Mouse (Mus musculus): ENCODE data around the gene Npw. TPM values are rescaled to one million over a fixed set of nuclear protein-coding genes. Genes with fewer than 3 reads are reported as not detected.

Npw gene
- polyA plus RNA-seq, 1 experiment from 2014 or later: 0.38 TPM

DNA sequence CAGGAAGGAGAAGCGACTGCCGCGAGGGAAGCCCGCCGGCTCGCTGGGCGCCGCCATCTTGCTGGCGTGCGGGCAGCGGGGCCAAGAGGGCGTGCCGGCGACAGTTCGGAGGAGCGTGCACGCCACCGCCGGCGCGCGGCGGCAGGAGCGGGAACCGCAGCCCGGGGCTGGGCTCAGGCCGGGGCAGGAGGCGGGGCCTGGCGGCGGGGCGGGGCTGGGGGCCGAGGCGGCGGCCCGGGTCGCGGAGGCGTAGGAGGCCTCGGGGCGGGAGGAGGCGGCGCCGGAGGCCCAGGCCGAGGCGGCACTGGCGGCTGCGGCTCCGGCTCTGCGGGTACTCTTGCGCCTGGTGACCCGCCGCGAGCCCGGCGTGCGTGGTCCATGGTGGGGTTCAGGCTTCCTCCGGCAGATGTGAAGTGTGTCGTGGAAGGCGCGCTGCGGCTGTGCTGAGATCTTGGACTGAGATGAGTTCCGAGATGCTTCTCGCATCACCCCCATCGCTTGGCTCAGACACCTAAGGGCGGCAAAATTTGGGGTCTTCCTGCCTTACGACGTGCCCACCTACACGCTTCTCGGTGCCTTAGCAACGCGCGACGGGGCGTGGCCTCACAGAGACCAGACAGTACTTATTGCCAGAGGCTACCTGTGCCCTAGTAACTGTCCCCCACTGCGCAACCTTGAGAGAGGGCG is 37.9 kb upstream of the Npw start, which contains the start of the genes Gfer and Noxo1:
Gene Gfer (minus strand): TSS at position 146 of the 687 bp plus-strand sequence.
Gene Noxo1 (plus strand): TSS at position 224 of the 687 bp plus-strand sequence.
- Histone ChIP-seq H3K4me3 (ENCODE audit: low read depth, low read length) (peak within 1 kb of the TSS; percentile 85), H3K27me3 (ENCODE audit: control insufficient read depth, insufficient read depth, low read depth, low read length) (peaks cover 7% of the 10 kb centered on the region), H3K4me2 (ENCODE audit: low read depth, low read length) (peak within 1 kb of the TSS; percentile 94), H3K9ac (ENCODE audit: low read depth, low read length) (peak within 1 kb of the TSS; percentile 86), H3K36me3 (ENCODE audit: control insufficient read depth, insufficient read depth) (peaks cover 5% of the 10 kb centered on the region; the same call in 1 of the 2 replicates), H3K27ac (ENCODE audit: low read length) (peak within 1 kb of the TSS; percentile 80), H3K9me3 (replicated peaks; ENCODE audit: control insufficient read depth, low read length) (no peaks in the 10 kb centered on the region), H3K4me1 (ENCODE audit: control insufficient read depth, low read depth, low read length) (peaks cover 19% of the 10 kb centered on the region)
- under 1% methylated on average over 75 of the region's 76 CpGs for WGBS (ENCODE audit: insufficient replicate concordance)
- ATAC-seq (ENCODE audit: low read depth): peak; percentile 97

DNA sequence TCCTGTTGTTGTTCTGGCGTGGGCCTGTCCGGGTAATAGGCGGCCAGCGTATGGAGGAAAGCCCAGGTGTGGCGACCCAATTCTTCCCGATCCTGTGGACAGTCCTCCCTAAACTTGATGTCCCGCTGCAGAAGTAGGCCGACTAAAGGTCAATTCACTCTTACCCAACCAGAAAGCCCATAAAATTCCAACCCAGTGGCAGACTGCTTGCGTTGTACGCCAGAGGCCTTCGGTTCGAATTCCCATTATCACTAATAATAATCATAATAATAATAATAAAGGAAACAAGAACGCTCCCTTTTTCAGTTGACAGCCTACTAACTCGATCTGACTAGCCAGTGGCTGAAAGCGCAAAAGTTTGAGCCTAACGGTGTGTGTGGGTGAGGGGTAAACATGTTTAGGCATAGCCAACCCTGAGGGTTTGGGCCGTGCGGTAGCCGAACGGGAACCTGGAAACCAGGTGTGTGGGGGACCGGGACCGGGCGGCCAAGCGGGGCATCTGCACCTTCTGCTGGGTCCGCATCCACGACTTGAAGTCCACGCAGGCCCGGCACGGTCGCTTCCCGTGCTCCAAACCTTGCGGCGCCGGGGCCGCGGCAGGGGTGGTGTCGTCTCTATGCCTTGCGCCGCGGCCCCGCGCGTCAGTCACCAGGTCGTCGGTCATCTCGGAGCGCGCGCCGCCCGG is 37.2 kb upstream of the Npw start:
- H3K27ac ChIP-seq (ENCODE audit: low read length): peak overlapping the region; percentile 80
- WGBS (ENCODE audit: insufficient replicate concordance): 8% methylated on average over 51 of the region's 51 CpGs
- peak overlapping the region; percentile 86 for H3K9ac ChIP-seq (ENCODE audit: low read depth, low read length)
- H3K4me3 ChIP-seq (ENCODE audit: low read depth, low read length): peak overlapping the region; percentile 85
- peaks cover 14% of the 10 kb centered on the region for H3K27me3 ChIP-seq (ENCODE audit: control insufficient read depth, insufficient read depth, low read depth, low read length)
- H3K36me3 ChIP-seq (ENCODE audit: control insufficient read depth, insufficient read depth): no peaks in the 10 kb centered on the region; the same call in 1 of the 2 replicates
- no peaks in the 10 kb centered on the region for H3K9me3 ChIP-seq (replicated peaks; ENCODE audit: control insufficient read depth, low read length)
- H3K4me2 ChIP-seq (ENCODE audit: low read depth, low read length): peak overlapping the region; percentile 94
- peak; percentile 3; the same call in 1 of the 2 replicates for ATAC-seq (ENCODE audit: low read depth)
- H3K4me1 ChIP-seq (ENCODE audit: control insufficient read depth, low read depth, low read length): peaks cover 19% of the 10 kb centered on the region

DNA sequence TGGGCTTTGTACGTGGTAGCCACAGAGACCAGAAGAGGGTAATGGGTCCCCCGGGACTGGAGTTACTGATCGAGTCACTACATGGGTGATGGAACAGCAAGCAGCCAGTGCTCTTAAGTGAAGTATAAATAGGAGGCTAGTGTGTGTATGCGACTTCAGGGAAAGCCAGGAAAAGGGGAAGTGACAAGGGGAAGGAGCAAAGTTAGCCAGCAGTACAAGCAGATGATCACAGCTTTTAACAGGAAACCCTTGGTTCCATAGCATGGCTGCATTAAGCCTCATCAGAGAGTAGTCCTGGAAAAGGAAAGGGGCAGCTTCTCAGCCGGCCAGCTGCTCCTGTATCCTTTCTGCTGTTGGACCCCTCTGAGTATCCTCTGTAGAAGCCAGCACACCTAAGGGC is 34.1 kb upstream of the Npw start:
- ATAC-seq (ENCODE audit: low read depth): no peak
- Histone ChIP-seq H3K4me3 (ENCODE audit: low read depth, low read length) (no peak overlapping the region), H3K27me3 (ENCODE audit: control insufficient read depth, insufficient read depth, low read depth, low read length) (peaks cover 45% of the 10 kb centered on the region), H3K9me3 (replicated peaks; ENCODE audit: control insufficient read depth, low read length) (no peaks in the 10 kb centered on the region), H3K9ac (ENCODE audit: low read depth, low read length) (no peak overlapping the region), H3K27ac (ENCODE audit: low read length) (no peak overlapping the region), H3K36me3 (ENCODE audit: control insufficient read depth, insufficient read depth) (no peaks in the 10 kb centered on the region; the same call in 1 of the 2 replicates), H3K4me1 (ENCODE audit: control insufficient read depth, low read depth, low read length) (peaks cover 28% of the 10 kb centered on the region), H3K4me2 (ENCODE audit: low read depth, low read length) (no peak overlapping the region)
- 53% methylated on average over 5 of the region's 5 CpGs for whole genome bisulfite sequencing (ENCODE audit: insufficient replicate concordance)

DNA sequence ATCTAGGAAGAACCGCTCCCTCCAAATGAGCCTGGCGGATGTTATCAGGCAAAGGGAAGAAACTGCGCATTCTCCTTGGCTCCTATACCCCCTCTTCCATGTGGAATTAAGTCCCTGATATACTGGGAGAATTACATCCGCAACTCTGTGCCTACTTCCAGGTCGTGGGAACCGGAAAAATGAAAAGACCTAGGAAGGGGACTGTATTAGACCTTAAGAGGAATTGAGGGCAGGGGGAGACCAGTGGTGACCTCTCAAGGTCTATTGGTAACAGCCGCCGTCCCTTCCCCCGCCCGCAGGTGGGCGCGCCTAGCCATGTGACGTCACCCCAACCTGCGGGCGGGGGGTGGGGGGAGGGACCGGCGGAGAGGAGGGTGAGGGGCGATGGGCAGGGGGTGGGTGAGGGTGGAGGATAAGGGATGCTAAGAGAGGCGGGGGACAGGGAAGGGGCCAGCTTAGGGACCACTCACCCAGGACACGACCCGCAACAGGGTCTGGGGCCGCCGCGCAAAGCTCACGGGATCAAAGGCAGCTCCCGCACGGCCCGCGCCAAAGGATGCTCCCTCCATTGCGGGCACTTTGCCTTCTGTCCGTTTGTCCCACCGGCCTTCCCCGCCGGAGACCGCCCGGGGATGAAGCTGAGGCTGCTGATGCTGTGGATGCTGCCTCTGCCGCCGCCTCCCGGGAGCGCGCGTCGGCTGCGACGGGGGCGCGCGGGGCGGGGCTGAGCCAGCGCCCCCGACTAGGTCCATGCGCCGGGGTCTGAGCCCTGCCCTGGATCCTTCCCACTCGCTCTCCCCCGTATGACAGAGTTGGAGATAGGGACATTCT is 31.2 kb upstream of the Npw start, which contains the start of gene Syngr3:
Gene Syngr3 (minus strand): TSS at position 705 of the 831 bp plus-strand sequence.
- peak within 1 kb of the TSS; percentile 26 for H3K4me3 ChIP-seq (ENCODE audit: low read depth, low read length)
- H3K27me3 ChIP-seq (ENCODE audit: control insufficient read depth, insufficient read depth, low read depth, low read length): peaks cover 49% of the 10 kb centered on the region
- H3K9me3 ChIP-seq (replicated peaks; ENCODE audit: control insufficient read depth, low read length): no peaks in the 10 kb centered on the region
- no peak within 1 kb of the TSS for H3K9ac ChIP-seq (ENCODE audit: low read depth, low read length)
- H3K4me1 ChIP-seq (ENCODE audit: control insufficient read depth, low read depth, low read length): peaks cover 19% of the 10 kb centered on the region
- WGBS (ENCODE audit: insufficient replicate concordance): 3% methylated on average over 55 of the region's 55 CpGs
- H3K4me2 ChIP-seq (ENCODE audit: low read depth, low read length): peak within 1 kb of the TSS; percentile 44
- H3K27ac ChIP-seq (ENCODE audit: low read length): no peak within 1 kb of the TSS
- no peaks in the 10 kb centered on the region; the same call in 1 of the 2 replicates for H3K36me3 ChIP-seq (ENCODE audit: control insufficient read depth, insufficient read depth)
- no peak for ATAC-seq (ENCODE audit: low read depth)

DNA sequence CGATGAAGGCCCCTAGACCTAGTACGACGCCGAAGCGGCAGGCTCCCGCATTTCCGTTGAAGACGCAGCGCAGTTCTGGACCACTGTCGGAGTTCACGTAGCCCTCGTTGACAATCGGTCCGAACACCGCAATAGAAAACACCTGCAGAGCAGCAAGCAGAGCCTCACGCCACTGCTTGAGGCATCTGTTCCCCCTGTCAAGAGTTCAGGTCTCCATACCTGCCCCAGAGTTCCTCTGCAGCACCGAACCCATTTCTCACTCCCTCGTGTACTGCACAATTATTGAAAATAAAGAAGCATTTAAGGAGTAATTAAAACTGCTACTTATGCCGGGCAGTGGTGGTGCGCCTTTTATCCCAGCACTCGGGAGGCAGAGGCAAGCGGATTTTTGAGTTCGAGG is 29.3 kb upstream of the Npw start:
- ATAC-seq (ENCODE audit: low read depth): no peak
- no peak overlapping the region; the same call in 1 of the 2 replicates for H3K9ac ChIP-seq (ENCODE audit: low read depth, low read length)
- 16% methylated on average over 23 of the region's 23 CpGs for WGBS (ENCODE audit: insufficient replicate concordance)

DNA sequence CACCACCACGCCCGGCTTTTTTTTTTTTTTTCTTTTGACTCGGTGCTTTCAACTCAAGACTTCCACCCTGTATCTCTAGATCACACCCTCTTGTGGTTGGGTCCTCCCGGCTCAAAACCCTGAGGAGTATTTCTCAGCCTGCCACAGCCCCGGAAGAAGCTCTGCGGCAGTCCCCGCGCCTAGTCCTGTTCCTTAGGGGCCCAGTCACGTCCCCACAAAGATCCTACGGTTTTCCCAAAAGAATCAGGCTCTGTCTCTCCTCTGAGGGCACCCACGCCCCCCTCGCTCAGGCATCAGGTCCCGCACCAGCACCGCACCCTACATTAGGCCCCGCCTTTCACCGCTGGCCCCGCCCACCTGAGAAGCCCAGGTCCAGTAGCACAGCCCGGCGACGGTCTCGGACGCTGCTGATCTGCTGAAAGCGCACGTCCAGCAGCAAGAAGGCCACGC is 28.9 kb upstream of the Npw start:
- peak; percentile 74 for ATAC-seq (ENCODE audit: low read depth)
- WGBS (ENCODE audit: insufficient replicate concordance): under 1% methylated on average over 24 of the region's 25 CpGs
- H3K9ac ChIP-seq (ENCODE audit: low read depth, low read length): peak overlapping the region; percentile 44; the same call in 1 of the 2 replicates
- peaks cover 48% of the 10 kb centered on the region for H3K27me3 ChIP-seq (ENCODE audit: control insufficient read depth, insufficient read depth, low read depth, low read length)
- H3K9me3 ChIP-seq (replicated peaks; ENCODE audit: control insufficient read depth, low read length): no peaks in the 10 kb centered on the region
- H3K4me1 ChIP-seq (ENCODE audit: control insufficient read depth, low read depth, low read length): peaks cover 19% of the 10 kb centered on the region
- peak overlapping the region; percentile 78 for H3K4me2 ChIP-seq (ENCODE audit: low read depth, low read length)
- H3K27ac ChIP-seq (ENCODE audit: low read length): no peak overlapping the region
- no peaks in the 10 kb centered on the region; the same call in 1 of the 2 replicates for H3K36me3 ChIP-seq (ENCODE audit: control insufficient read depth, insufficient read depth)
- H3K4me3 ChIP-seq (ENCODE audit: low read depth, low read length): peak overlapping the region; percentile 59

More for the DNA sequence above, 29.3 kb upstream of the Npw start:
- H3K4me2 ChIP-seq (ENCODE audit: low read depth, low read length): peak overlapping the region; percentile 78
- H3K36me3 ChIP-seq (ENCODE audit: control insufficient read depth, insufficient read depth): no peaks in the 10 kb centered on the region; the same call in 1 of the 2 replicates
- H3K27me3 ChIP-seq (ENCODE audit: control insufficient read depth, insufficient read depth, low read depth, low read length): peaks cover 49% of the 10 kb centered on the region
- H3K27ac ChIP-seq (ENCODE audit: low read length): no peak overlapping the region
- H3K4me3 ChIP-seq (ENCODE audit: low read depth, low read length): peak overlapping the region; percentile 59
- peaks cover 19% of the 10 kb centered on the region for H3K4me1 ChIP-seq (ENCODE audit: control insufficient read depth, low read depth, low read length)
- H3K9me3 ChIP-seq (replicated peaks; ENCODE audit: control insufficient read depth, low read length): no peaks in the 10 kb centered on the region

DNA sequence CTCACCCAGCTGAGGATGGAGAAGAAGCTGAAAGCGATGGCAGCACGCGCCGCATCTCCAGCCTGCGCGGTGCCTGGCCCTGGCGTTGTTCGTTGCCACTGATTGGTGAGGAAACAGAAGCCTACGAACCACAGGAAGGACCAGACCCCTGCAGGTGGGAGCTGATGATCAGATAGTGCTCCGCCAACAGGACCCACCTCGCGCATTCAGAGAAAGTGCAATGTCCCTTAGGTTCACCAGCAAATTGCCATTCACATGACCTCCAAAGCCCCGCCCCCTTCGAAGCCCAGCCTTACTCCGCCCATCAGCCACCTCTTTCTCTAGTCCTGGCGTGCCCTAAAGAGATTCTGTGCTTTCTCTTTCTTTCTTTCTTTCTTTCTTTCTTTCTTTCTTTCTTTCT is 28.3 kb upstream of the Npw start:
- WGBS (ENCODE audit: insufficient replicate concordance): 32% methylated on average over 16 of the region's 16 CpGs
- no peak overlapping the region for H3K27ac ChIP-seq (ENCODE audit: low read length)
- peaks cover 45% of the 10 kb centered on the region for H3K27me3 ChIP-seq (ENCODE audit: control insufficient read depth, insufficient read depth, low read depth, low read length)
- H3K36me3 ChIP-seq (ENCODE audit: control insufficient read depth, insufficient read depth): no peaks in the 10 kb centered on the region
- peak overlapping the region; percentile 20 for H3K4me3 ChIP-seq (ENCODE audit: low read depth, low read length)
- H3K4me1 ChIP-seq (ENCODE audit: control insufficient read depth, low read depth, low read length): peaks cover 19% of the 10 kb centered on the region
- H3K9ac ChIP-seq (ENCODE audit: low read depth, low read length): no peak overlapping the region
- H3K4me2 ChIP-seq (ENCODE audit: low read depth, low read length): peak overlapping the region; percentile 50
- H3K9me3 ChIP-seq (replicated peaks; ENCODE audit: control insufficient read depth, low read length): no peaks in the 10 kb centered on the region
- ATAC-seq (ENCODE audit: low read depth): peak; percentile 50; the same call in 1 of the 2 replicates

DNA sequence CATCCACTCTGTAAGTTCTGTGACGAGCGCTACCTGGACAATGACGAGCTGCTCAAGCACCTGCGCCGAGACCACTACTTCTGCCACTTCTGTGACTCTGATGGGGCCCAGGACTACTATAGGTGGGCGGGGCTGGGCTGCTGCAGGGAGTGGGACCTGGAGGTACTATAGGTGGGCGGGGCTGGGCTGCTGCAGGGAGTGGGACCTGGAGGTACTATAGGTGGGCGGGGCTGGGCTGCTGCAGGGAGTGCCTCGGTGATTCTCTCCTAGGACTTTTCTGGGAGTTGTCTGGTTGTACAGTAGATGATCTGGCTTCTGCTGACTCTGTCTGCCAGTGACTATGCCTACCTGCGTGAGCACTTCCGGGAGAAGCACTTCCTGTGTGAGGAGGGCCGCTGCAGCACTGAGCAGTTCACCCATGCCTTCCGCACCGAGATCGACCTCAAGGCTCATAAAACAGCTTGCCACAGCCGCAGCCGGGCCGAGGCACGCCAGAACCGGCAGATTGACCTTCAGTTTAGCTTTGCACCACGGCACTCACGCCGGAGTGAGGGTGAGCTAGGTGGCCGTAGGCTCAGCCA is 19.3 kb upstream of the Npw start:
- no peak overlapping the region for H3K4me2 ChIP-seq (ENCODE audit: low read depth, low read length)
- H3K9ac ChIP-seq (ENCODE audit: low read depth, low read length): no peak overlapping the region
- peaks cover 4% of the 10 kb centered on the region; the same call in 1 of the 2 replicates for H3K4me1 ChIP-seq (ENCODE audit: control insufficient read depth, low read depth, low read length)
- H3K4me3 ChIP-seq (ENCODE audit: low read depth, low read length): no peak overlapping the region
- no peak overlapping the region for H3K27ac ChIP-seq (ENCODE audit: low read length)
- peaks cover 20% of the 10 kb centered on the region for H3K36me3 ChIP-seq (ENCODE audit: control insufficient read depth, insufficient read depth)
- no peaks in the 10 kb centered on the region for H3K9me3 ChIP-seq (replicated peaks; ENCODE audit: control insufficient read depth, low read length)
- WGBS (ENCODE audit: insufficient replicate concordance): 81% methylated on average over 24 of the region's 24 CpGs
- no peaks in the 10 kb centered on the region for H3K27me3 ChIP-seq (ENCODE audit: control insufficient read depth, insufficient read depth, low read depth, low read length)
- ATAC-seq (ENCODE audit: low read depth): no peak
